Mouse (Mus musculus) left cerebral cortex, adult 11 months (tissue): ENCODE results near the gene Taf15.
"Not testable (repeated sequence)": the region's sequence is repeated elsewhere in the genome, so short reads cannot be mapped to it uniquely, and the experiment has no call there.

Experiments used
- DNase-seq: peaks from one replicate; pipeline ENCODE4 v3.0.0; 2022; ENCODE audit warnings: low spot score

Gene Taf15

GRCm38 (mm10) chr11:83538705-83539314, 65.9 kb downstream of the Taf15 start:
- no peak for DNase-seq

- DNase-seq, result no peak
Measured at GRCm38 (mm10) chr11:83540931-83541330, 68.0 kb downstream of the Taf15 start.

- DNase-seq, result no peak
Measured at GRCm38 (mm10) chr11:83541415-83541814, 68.5 kb downstream of the Taf15 start.

- DNase-seq, result no peak
Measured at GRCm38 (mm10) chr11:83544214-83544613, 71.3 kb downstream of the Taf15 start.

GRCm38 (mm10) chr11:83550186-83550632, 77.3 kb downstream of the Taf15 start:
- DNase-seq, result no peak

GRCm38 (mm10) chr11:83551037-83551436, 78.2 kb downstream of the Taf15 start:
- not testable (repeated sequence) for DNase-seq

- no peak for DNase-seq
Measured at GRCm38 (mm10) chr11:83551668-83552067, 78.8 kb downstream of the Taf15 start.
